In the genomic region with DNA sequence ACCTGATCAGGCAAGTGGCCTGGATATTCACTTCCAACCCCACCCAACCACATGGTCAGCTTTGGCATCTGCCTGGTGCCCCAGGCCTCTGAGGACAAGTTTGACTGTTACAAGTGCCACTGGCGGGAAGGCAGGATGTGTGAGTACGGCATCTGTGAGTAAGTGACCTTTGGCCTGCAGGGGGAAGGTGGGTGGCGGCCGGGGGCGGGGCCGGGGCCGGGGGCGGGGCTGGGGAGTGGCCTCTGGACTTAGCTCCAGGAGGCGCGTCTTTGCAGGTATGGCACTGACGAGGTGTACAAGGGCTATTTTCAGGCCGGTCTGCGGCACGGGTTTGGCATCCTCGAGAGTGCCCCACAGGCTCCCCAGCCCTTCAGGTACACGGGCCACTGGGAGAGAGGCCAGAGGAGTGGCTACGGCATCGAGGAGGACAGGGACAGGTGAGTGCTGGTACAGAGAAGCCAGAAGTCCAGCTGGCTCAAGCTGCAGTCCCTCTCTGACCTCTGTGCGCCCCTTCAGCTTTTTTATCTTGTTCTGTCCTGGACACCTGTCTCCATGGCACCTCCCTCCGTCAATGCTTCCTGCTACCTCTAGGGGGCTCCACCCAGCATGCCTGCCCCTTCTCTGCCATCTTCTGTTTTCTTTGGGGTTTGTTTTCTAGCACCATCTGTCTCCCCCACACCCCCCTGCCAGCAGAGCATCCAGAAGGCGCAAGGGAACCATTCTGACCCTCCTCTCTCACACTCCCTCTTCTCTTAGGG, we compare ENCODE assay signal across 11 mouse cellular contexts. TPM values are rescaled to one million over a fixed set of nuclear protein-coding genes. Genes with fewer than 3 reads are reported as not detected.
DNase-seq lines count a peak whose midpoint lies in the region; TF ChIP-seq lines count a peak whose summit lies in the region.
"Had no signal": no experiment of that assay in that cellular context is flagged by ENCODE, and none has a peak within 500 bp of the region (broad histone marks: within the 10 kb centered on the region; RNA-seq: fewer than 3 reads in every experiment).

No protein-coding gene starts in this region.

- H3K36me3 ChIP-seq in heart, adult 2 months (ENCODE audit: control insufficient read depth, insufficient read depth, low read length), result no peaks in the 10 kb centered on the region
- peaks cover 66% of the 10 kb centered on the region for H3K36me3 ChIP-seq in E14TG2a.4 (ENCODE audit: insufficient read depth, low read length)
- H3K36me3 ChIP-seq: neural tube, embryonic 15.5 days had no signal

- H3K79me2 ChIP-seq in heart, adult 2 months (replicated peaks; ENCODE audit: control insufficient read depth, insufficient read depth, low read length), result no peaks in the 10 kb centered on the region

- DNase-seq in heart, adult 2 months, result no peak
- DNase-seq in heart, adult 9 months (ENCODE audit: low spot score in 2 of 2), result no peak
- peak; percentile 67 for DNase-seq in liver
- DNase-seq in right cerebral cortex, postnatal 25 days, result no peak
- DNase-seq in urinary bladder, postnatal 25 days (ENCODE audit: low spot score), result no peak
- no peak for DNase-seq in ovary, adult 18-20 months (ENCODE audit: low spot score)

- no peaks in the 10 kb centered on the region for H3K27me3 ChIP-seq in heart, adult 2 months (ENCODE audit: control insufficient read depth, insufficient read depth, low read length)
- no peaks in the 10 kb centered on the region for H3K27me3 ChIP-seq in E14TG2a.4 (ENCODE audit: insufficient read depth, low read length)
- H3K27me3 ChIP-seq: forebrain, embryonic 13.5 days; neural tube, embryonic 15.5 days had no signal

- no peak for TF ChIP-seq POLR2A in heart, adult 2 months (IDR thresholded peaks at IDR 0.05; ENCODE audit: insufficient read depth, low read depth, low read length)
- no peak for TF ChIP-seq POLR2A in embryonic fibroblast, embryonic 13.5 days (IDR thresholded peaks at IDR 0.05; ENCODE audit: low read depth, low read length)

- WGBS in heart, adult 2 months, result 38% methylated on average over 21 of the region's 21 CpGs

- intact Hi-C loops in heart, adult 2 months (cut with DNase I), result no loop called here

- no peaks in the 10 kb centered on the region for H3K9me3 ChIP-seq in E14TG2a.4 (ENCODE audit: low read length)
- H3K9me3 ChIP-seq: forebrain, embryonic 13.5 days; neural tube, embryonic 15.5 days had no signal

- peak; percentile 55 for TF ChIP-seq CTCF in heart, adult 2 months (IDR thresholded peaks at IDR 0.05)
- peak; percentile 93 for TF ChIP-seq CTCF in E14TG2a.4 (conservative IDR thresholded peaks at IDR 0.05; ENCODE audit: low read length)
- 0 out of 2 replicates have a peak, but pooled peaks have one; percentile 5 for TF ChIP-seq CTCF in embryonic fibroblast, embryonic 13.5 days (IDR thresholded peaks at IDR 0.05; ENCODE audit: borderline replicate concordance, insufficient read depth, low read length)

- peak overlapping the region; percentile 21; the same call in 1 of the 2 replicates for H3K27ac ChIP-seq in heart, adult 2 months
- no peak overlapping the region for H3K27ac ChIP-seq in embryonic fibroblast, embryonic 13.5 days (ENCODE audit: insufficient read depth, low read length)
- H3K27ac ChIP-seq: forebrain, embryonic 13.5 days; neural tube, embryonic 15.5 days had no signal

- H3K4me1 ChIP-seq in heart, adult 2 months (ENCODE audit: control insufficient read depth, insufficient read depth, low read length), result peaks cover 10% of the 10 kb centered on the region
- H3K4me1 ChIP-seq in E14TG2a.4 (replicated peaks; ENCODE audit: low read depth, low read length), result peaks cover 65% of the 10 kb centered on the region
- H3K4me1 ChIP-seq in embryonic fibroblast, embryonic 13.5 days (ENCODE audit: control insufficient read depth, insufficient read depth, low read length), result no peaks in the 10 kb centered on the region
- H3K4me1 ChIP-seq: forebrain, embryonic 13.5 days; neural tube, embryonic 15.5 days had no signal

- TF ChIP-seq EP300 in heart, adult 2 months (IDR thresholded peaks at IDR 0.05; ENCODE audit: insufficient read depth, low read depth, low read length), result no peak

- no peak overlapping the region for H3K9ac ChIP-seq in heart, adult 2 months (ENCODE audit: low read depth, low read length)
- H3K9ac ChIP-seq: forebrain, embryonic 13.5 days; neural tube, embryonic 15.5 days had no signal

- H3K4me3 ChIP-seq in heart, adult 2 months, result no peak overlapping the region
- H3K4me3 ChIP-seq in E14TG2a.4 (replicated peaks; ENCODE audit: low read length), result peak overlapping the region; percentile 69
- H3K4me3 ChIP-seq in embryonic fibroblast, embryonic 13.5 days (ENCODE audit: insufficient read depth, low read length), result no peak overlapping the region
- H3K4me3 ChIP-seq: forebrain, embryonic 13.5 days; neural tube, embryonic 15.5 days had no signal

RNA-seq across cellular contexts. Expression of gene Tmie, which starts 10.3 kb away (rescaled TPM):
- 1 to 10 TPM; 1.3 to 1.7 TPM for total RNA-seq in heart, adult 2 months (2021)
- polyA plus RNA-seq in heart, adult 2 months (2012; rRNA removed), result 1.00 and 1.1 TPM in 2 replicates
- 0.28 and 0.56 TPM in 2 replicates for polyA plus RNA-seq in embryonic fibroblast, embryonic 13.5 days (2011; ENCODE audit: insufficient read length, low read depth, missing spikeins)

RNA-seq across cellular contexts. Expression of gene Als2cl, which starts 10.5 kb away (rescaled TPM):
- total RNA-seq in heart, adult 2 months (2021), result 10 to 100 TPM; 13.7 to 14.2 TPM
- 25.7 and 25.9 TPM in 2 replicates for polyA plus RNA-seq in heart, adult 2 months (2012; rRNA removed)
- polyA plus RNA-seq in embryonic fibroblast, embryonic 13.5 days (2011; ENCODE audit: insufficient read length, low read depth, missing spikeins), result 3.5 and 7.1 TPM in 2 replicates

RNA-seq across cellular contexts. Expression of gene Fam240a, which starts 26.5 kb away (rescaled TPM):
- total RNA-seq in heart, adult 2 months (2021), result not detected
- not detected in 2 replicates for polyA plus RNA-seq in heart, adult 2 months (2012; rRNA removed)
- not detected in 2 replicates for polyA plus RNA-seq in embryonic fibroblast, embryonic 13.5 days (2011; ENCODE audit: insufficient read length, low read depth, missing spikeins)
- polyA plus RNA-seq: forebrain, embryonic 13.5 days; hindbrain, embryonic 11.5 days; neural tube, embryonic 15.5 days had no signal

RNA-seq across cellular contexts. Expression of gene Prss50, which starts 32.4 kb away (rescaled TPM):
- total RNA-seq in heart, adult 2 months (2021), result not detected
- polyA plus RNA-seq in heart, adult 2 months (2012; rRNA removed), result not detected in 2 replicates
- not detected in 2 replicates for polyA plus RNA-seq in embryonic fibroblast, embryonic 13.5 days (2011; ENCODE audit: insufficient read length, low read depth, missing spikeins)

RNA-seq across cellular contexts. Expression of gene Prss46, which starts 45.9 kb away (rescaled TPM):
- total RNA-seq in heart, adult 2 months (2021), result not detected
- 0.18 TPM in 1 of 2 replicates, not detected in the other for polyA plus RNA-seq in heart, adult 2 months (2012; rRNA removed)
- polyA plus RNA-seq in embryonic fibroblast, embryonic 13.5 days (2011; ENCODE audit: insufficient read length, low read depth, missing spikeins), result 0.86 and 1.4 TPM in 2 replicates
- polyA plus RNA-seq: forebrain, embryonic 13.5 days; hindbrain, embryonic 11.5 days; neural tube, embryonic 15.5 days had no signal

Comparison
In these comparisons a context has a peak if more than half of its experiments do, and no peak if none do; other contexts are left out.
1. CTCF ChIP-seq: peak in every context shown above with its lines; median percentile 93 in E14TG2a.4; 55 in heart, adult 2 months; 5 in embryonic fibroblast, embryonic 13.5 days.